Mouse (Mus musculus): ENCODE data around the gene Pitx1. TPM values are rescaled to one million over a fixed set of nuclear protein-coding genes. Genes with fewer than 3 reads are reported as not detected.

The Pitx1 gene
- total RNA-seq, 2 experiments from 2014 or later: not detected

GRCm38 (mm10) chr13:55786120-55786519, 49.9 kb downstream of the Pitx1 start:
- ATAC-seq (replicated peaks; ENCODE audit: poor library complexity): no peak

- ATAC-seq (replicated peaks; ENCODE audit: poor library complexity): no peak
These were observed 51.7 kb downstream of the Pitx1 start, which contains the start of gene Catsper3 for GRCm38 (mm10) chr13:55784268-55784667. TSS of gene Catsper3 (plus strand) at chr13:55784568.

- no peak for ATAC-seq (replicated peaks; ENCODE audit: poor library complexity)
These were observed 60.9 kb downstream of the Pitx1 start for GRCm38 (mm10) chr13:55775056-55775455.

Other genes starting within 250 kb of the Pitx1 start
- gene B4galt7, start 236.3 kb downstream of the Pitx1 start, total RNA-seq (2015): 10.6 and 13.0 TPM in 2 replicates
- gene B4galt7, start 236.3 kb downstream of the Pitx1 start, total RNA-seq (2017): 12.8 and 16.7 TPM in 2 replicates
- gene Caml, start 213.2 kb downstream of the Pitx1 start, total RNA-seq (2015): 50.0 and 50.4 TPM in 2 replicates
- 49.5 and 54.7 TPM in 2 replicates for gene Caml, start 213.2 kb downstream of the Pitx1 start, total RNA-seq (2017)
- 62.4 and 76.8 TPM in 2 replicates for gene Ddx46, start 201.2 kb downstream of the Pitx1 start, total RNA-seq (2015)
- gene Ddx46, start 201.2 kb downstream of the Pitx1 start, total RNA-seq (2017): 79.0 and 153 TPM in 2 replicates
- gene B230219D22Rik, start 143.1 kb downstream of the Pitx1 start, total RNA-seq (2015): 65.0 and 76.9 TPM in 2 replicates
- 35.9 and 39.5 TPM in 2 replicates for gene B230219D22Rik, start 143.1 kb downstream of the Pitx1 start, total RNA-seq (2017)
- gene Txndc15, start 121.5 kb downstream of the Pitx1 start, total RNA-seq (2015): 27.5 and 27.8 TPM in 2 replicates
- gene Txndc15, start 121.5 kb downstream of the Pitx1 start, total RNA-seq (2017): 42.2 and 53.1 TPM in 2 replicates
- 38.6 and 40.9 TPM in 2 replicates for gene Pcbd2, start 108.8 kb downstream of the Pitx1 start, total RNA-seq (2015)
- 18.4 and 25.6 TPM in 2 replicates for gene Pcbd2, start 108.8 kb downstream of the Pitx1 start, total RNA-seq (2017)
- gene Catsper3, start 51.6 kb downstream of the Pitx1 start, total RNA-seq (2015): 0.37 TPM in 1 of 2 replicates, not detected in the other
- gene Catsper3, start 51.6 kb downstream of the Pitx1 start, total RNA-seq (2017): not detected in 2 replicates

Data from megakaryocyte progenitor cell, adult 5-6 weeks (primary cell).